Mouse (Mus musculus) heart, embryonic 12.5 days (tissue): ENCODE measurements around the gene Ehd1. TPM values are rescaled to one million over a fixed set of nuclear protein-coding genes. Genes with fewer than 3 reads are reported as not detected.

Experiments used
- ATAC-seq: fragments of 200-750 bp; cut with Nextera tagmentation; 2 replicates; pipeline ENCODE4 v1.8.0; 2017; ENCODE audit warnings: moderate TSS enrichment, moderate library complexity; ENCODE audit not compliant: insufficient number of reproducible peaks, low FRiP score
- H3K27ac ChIP-seq: fragments of 300-500 bp; sonication (generic); 2 replicates; pipeline ENCODE4 v1.5.1; 2016; ENCODE audit warnings: mild to moderate bottlenecking, moderate library complexity; ENCODE audit not compliant: poor library complexity, severe bottlenecking
- H3K27me3 ChIP-seq: fragments of 300-500 bp; sonication (generic); replicated peaks from 2 replicates; pipeline ENCODE4 v1.6.1; 2016; ENCODE audit warnings: mild to moderate bottlenecking, moderate library complexity
- H3K36me3 ChIP-seq: fragments of 300-500 bp; sonication (generic); 2 replicates; pipeline ENCODE4 v1.6.1; 2016; ENCODE audit warnings: mild to moderate bottlenecking, moderate library complexity
- H3K4me1 ChIP-seq: fragments of 300-500 bp; sonication (generic); replicated peaks from 2 replicates; pipeline ENCODE4 v1.6.1; 2016; ENCODE audit warnings: mild to moderate bottlenecking
- H3K4me2 ChIP-seq: fragments of 300-500 bp; sonication (generic); 2 replicates; pipeline ENCODE4 v1.6.1; 2016; ENCODE audit warnings: mild to moderate bottlenecking, moderate library complexity
- H3K4me3 ChIP-seq: fragments of 300-500 bp; sonication (generic); 2 replicates; pipeline ENCODE4 v1.5.1; 2016; ENCODE audit warnings: mild to moderate bottlenecking
- H3K9ac ChIP-seq: fragments of 300-500 bp; sonication (generic); 2 replicates; pipeline ENCODE4 v1.6.1; 2016; ENCODE audit warnings: mild to moderate bottlenecking, moderate library complexity
- H3K9me3 ChIP-seq: fragments of 300-500 bp; sonication (generic); replicated peaks from 2 replicates; pipeline ENCODE4 v1.6.1; 2016; ENCODE audit warnings: mild to moderate bottlenecking, moderate library complexity
- WGBS: fragments of 180-500 bp; shearing (Covaris S2); methylation state at CpG from one replicate; pipeline ENCODE4 v1.1.7; 2016; 5-methylcytosine and 5-hydroxymethylcytosine counted together
- polyA plus RNA-seq: library from polyadenylated mRNA; unstranded; fragments of >200 nt; fragmentation: Nextera tagmentation; extraction: Ambion mirVana; gene quantifications from 2 replicates; pipeline ENCODE4 v1.2.1, GENCODE M21; 2016

Ehd1 gene
- polyA plus RNA-seq, 1 experiment from 2014 or later, result 88.7 TPM

- Histone ChIP-seq H3K27me3 (no peaks in the 10 kb centered on the region), H3K4me2 (no peak overlapping the region), H3K4me1 (peaks cover 27% of the 10 kb centered on the region), H3K36me3 (peaks cover 74% of the 10 kb centered on the region), H3K4me3 (no peak overlapping the region), H3K9ac (0 out of 2 replicates have a peak overlapping the region, but pooled peaks have one; percentile 5), H3K9me3 (no peaks in the 10 kb centered on the region), H3K27ac (no peak overlapping the region)
- no peak for ATAC-seq
- WGBS, result 51% methylated on average over 8 of the region's 8 CpGs
These were observed 44.8 kb downstream of the Ehd1 start for GRCm38 (mm10) chr19:6321358-6321757.

GRCm38 (mm10) chr19:6321786-6322621 is 45.5 kb downstream of the Ehd1 start:
- Histone ChIP-seq H3K27me3 (no peaks in the 10 kb centered on the region), H3K9ac (peak overlapping the region; percentile 5; the same call in 1 of the 2 replicates), H3K4me1 (peaks cover 20% of the 10 kb centered on the region), H3K9me3 (no peaks in the 10 kb centered on the region), H3K4me3 (no peak overlapping the region), H3K4me2 (no peak overlapping the region), H3K27ac (no peak overlapping the region), H3K36me3 (peaks cover 68% of the 10 kb centered on the region)
- ATAC-seq, result no peak
- 74% methylated on average over 33 of the region's 33 CpGs for whole genome bisulfite sequencing

GRCm38 (mm10) chr19:6324751-6325150 is 48.2 kb downstream of the Ehd1 start:
- Histone ChIP-seq H3K27ac (no peak overlapping the region), H3K9ac (no peak overlapping the region), H3K4me1 (peaks cover 19% of the 10 kb centered on the region), H3K36me3 (peaks cover 41% of the 10 kb centered on the region), H3K27me3 (no peaks in the 10 kb centered on the region), H3K9me3 (no peaks in the 10 kb centered on the region), H3K4me2 (no peak overlapping the region), H3K4me3 (no peak overlapping the region)
- 73% methylated on average over 9 of the region's 9 CpGs for WGBS
- no peak for ATAC-seq

GRCm38 (mm10) chr19:6331178-6331577 is 54.7 kb downstream of the Ehd1 start:
- Histone ChIP-seq H3K27ac (no peak overlapping the region), H3K4me2 (peak overlapping the region; percentile 48), H3K36me3 (peaks cover under 1% of the 10 kb centered on the region), H3K27me3 (no peaks in the 10 kb centered on the region), H3K4me3 (0 out of 2 replicates have a peak overlapping the region, but pooled peaks have one; percentile 3), H3K9me3 (no peaks in the 10 kb centered on the region), H3K4me1 (peaks cover 21% of the 10 kb centered on the region), H3K9ac (peak overlapping the region; percentile 11; the same call in 1 of the 2 replicates)
- WGBS, result 44% methylated on average over 5 of the region's 5 CpGs
- no peak for ATAC-seq

GRCm38 (mm10) chr19:6331719-6332516 is 55.4 kb downstream of the Ehd1 start:
- Histone ChIP-seq H3K4me1 (peaks cover 28% of the 10 kb centered on the region), H3K4me2 (peak overlapping the region; percentile 48), H3K36me3 (peaks cover 3% of the 10 kb centered on the region), H3K27me3 (no peaks in the 10 kb centered on the region), H3K9me3 (no peaks in the 10 kb centered on the region), H3K27ac (no peak overlapping the region), H3K9ac (peak overlapping the region; percentile 11), H3K4me3 (peak overlapping the region; percentile 3; the same call in 1 of the 2 replicates)
- no peak for ATAC-seq
- WGBS, result 19% methylated on average over 13 of the region's 13 CpGs

GRCm38 (mm10) chr19:6333761-6334595 is 57.5 kb downstream of the Ehd1 start:
- ATAC-seq, result 0 out of 2 replicates have a peak, but pooled peaks have one; percentile 1

GRCm38 (mm10) chr19:6334673-6335457 is 58.3 kb downstream of the Ehd1 start, which contains the start of gene Men1:
TSS of gene Men1 (plus strand) at chr19:6334979.
- WGBS, result 1% methylated on average over 43 of the region's 43 CpGs
- Histone ChIP-seq H3K27me3 (no peaks in the 10 kb centered on the region), H3K9ac (peak within 1 kb of the TSS; percentile 94)

More at GRCm38 (mm10) chr19:6333761-6334595, 57.5 kb downstream of the Ehd1 start:
- Histone ChIP-seq H3K9me3 (no peaks in the 10 kb centered on the region), H3K4me2 (peak overlapping the region; percentile 96), H3K4me1 (peaks cover 33% of the 10 kb centered on the region), H3K27me3 (no peaks in the 10 kb centered on the region), H3K36me3 (peaks cover 24% of the 10 kb centered on the region), H3K27ac (peak overlapping the region; percentile 59), H3K4me3 (peak overlapping the region; percentile 87), H3K9ac (peak overlapping the region; percentile 23; the same call in 1 of the 2 replicates)
- 67% methylated on average over 9 of the region's 9 CpGs for WGBS

GRCm38 (mm10) chr19:6335458-6335827 is 58.9 kb downstream of the Ehd1 start:
- ATAC-seq, result no peak

More at GRCm38 (mm10) chr19:6334673-6335457, 58.3 kb downstream of the Ehd1 start, which contains the start of gene Men1:
- H3K4me2 ChIP-seq, result peak within 1 kb of the TSS; percentile 96
- H3K36me3 ChIP-seq, result peaks cover 33% of the 10 kb centered on the region
- H3K27ac ChIP-seq, result peak within 1 kb of the TSS; percentile 68
- peak; percentile 87 for ATAC-seq
- peaks cover 33% of the 10 kb centered on the region for H3K4me1 ChIP-seq
- H3K9me3 ChIP-seq, result no peaks in the 10 kb centered on the region
- peak within 1 kb of the TSS; percentile 87 for H3K4me3 ChIP-seq

GRCm38 (mm10) chr19:6336920-6337319 is 60.4 kb downstream of the Ehd1 start:
- Histone ChIP-seq H3K36me3 (peaks cover 37% of the 10 kb centered on the region), H3K9me3 (no peaks in the 10 kb centered on the region), H3K4me1 (peaks cover 41% of the 10 kb centered on the region), H3K4me2 (peak overlapping the region; percentile 96), H3K9ac (peak overlapping the region; percentile 94), H3K4me3 (peak overlapping the region; percentile 87), H3K27me3 (no peaks in the 10 kb centered on the region), H3K27ac (no peak overlapping the region)
- no peak for ATAC-seq
- WGBS, result 93% methylated on average over 10 of the region's 10 CpGs

More at GRCm38 (mm10) chr19:6335458-6335827, 58.9 kb downstream of the Ehd1 start:
- H3K4me3 ChIP-seq, result peak overlapping the region; percentile 87
- H3K4me1 ChIP-seq, result peaks cover 38% of the 10 kb centered on the region
- peak overlapping the region; percentile 96 for H3K4me2 ChIP-seq
- H3K9ac ChIP-seq, result peak overlapping the region; percentile 94
- H3K27me3 ChIP-seq, result no peaks in the 10 kb centered on the region
- H3K36me3 ChIP-seq, result peaks cover 37% of the 10 kb centered on the region
- H3K27ac ChIP-seq, result peak overlapping the region; percentile 68
- no peaks in the 10 kb centered on the region for H3K9me3 ChIP-seq
- under 1% methylated on average over 24 of the region's 25 CpGs for WGBS

- Histone ChIP-seq H3K27ac (no peak overlapping the region), H3K27me3 (no peaks in the 10 kb centered on the region), H3K4me1 (peaks cover 48% of the 10 kb centered on the region), H3K9ac (no peak overlapping the region), H3K36me3 (peaks cover 39% of the 10 kb centered on the region), H3K9me3 (no peaks in the 10 kb centered on the region), H3K4me3 (no peak overlapping the region), H3K4me2 (no peak overlapping the region)
- ATAC-seq, result no peak
- WGBS, result 95% methylated on average over 7 of the region's 7 CpGs
These were observed 61.6 kb downstream of the Ehd1 start for GRCm38 (mm10) chr19:6338171-6338570.
